Mouse (Mus musculus): ENCODE measurements around the gene Colgalt2.

DNA sequence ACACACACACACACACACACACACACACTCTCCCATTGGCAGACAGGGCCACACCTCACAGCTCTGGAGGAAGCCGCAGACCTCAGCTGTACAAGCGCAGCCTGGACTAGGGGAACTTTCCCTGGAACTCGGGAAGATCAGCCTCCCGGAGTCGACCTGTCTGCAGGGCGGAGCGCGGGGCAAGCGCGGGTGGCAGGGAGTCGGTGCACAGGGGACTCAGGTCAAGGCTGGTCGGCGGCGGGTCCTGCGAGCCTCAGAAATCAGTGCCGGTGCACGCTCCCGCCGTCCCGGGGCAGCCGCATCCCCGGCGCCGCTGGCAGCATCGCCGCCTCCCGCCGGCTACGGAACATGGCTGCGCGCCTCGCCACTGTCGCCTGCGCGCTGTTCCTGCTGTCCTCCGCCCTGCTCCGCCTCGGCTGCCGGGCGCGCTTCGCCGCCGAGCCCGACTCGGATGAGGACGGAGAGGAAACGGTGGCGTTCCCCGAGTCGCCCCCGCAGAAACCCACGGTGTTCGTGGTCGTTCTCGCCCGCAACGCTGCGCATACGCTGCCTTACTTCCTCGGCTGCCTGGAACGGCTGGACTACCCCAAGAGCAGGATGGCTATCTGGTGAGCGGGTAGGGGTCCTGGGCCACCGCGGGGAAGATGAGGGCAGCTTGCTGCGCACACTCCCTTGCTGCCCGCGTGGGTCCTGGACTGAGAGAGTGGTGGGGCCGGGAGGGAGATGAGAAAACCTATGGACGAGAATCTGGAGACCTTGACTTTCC is at the start of gene Colgalt2:
- no peak for TF ChIP-seq GATA1 (IDR thresholded peaks at IDR 0.05; ENCODE audit: low read length)
- no peak for TF ChIP-seq TAL1 (IDR thresholded peaks at IDR 0.05; ENCODE audit: low read length)
